Mouse (Mus musculus): ENCODE data around the gene Olfr691. TPM values are rescaled to one million over a fixed set of nuclear protein-coding genes. Genes with fewer than 3 reads are reported as not detected.
"Not testable (repeated sequence)": the region's sequence is repeated elsewhere in the genome, so short reads cannot be mapped to it uniquely, and the experiment has no call there.

Gene Olfr691
- total RNA-seq (2017), result not detected in 2 replicates

DNA sequence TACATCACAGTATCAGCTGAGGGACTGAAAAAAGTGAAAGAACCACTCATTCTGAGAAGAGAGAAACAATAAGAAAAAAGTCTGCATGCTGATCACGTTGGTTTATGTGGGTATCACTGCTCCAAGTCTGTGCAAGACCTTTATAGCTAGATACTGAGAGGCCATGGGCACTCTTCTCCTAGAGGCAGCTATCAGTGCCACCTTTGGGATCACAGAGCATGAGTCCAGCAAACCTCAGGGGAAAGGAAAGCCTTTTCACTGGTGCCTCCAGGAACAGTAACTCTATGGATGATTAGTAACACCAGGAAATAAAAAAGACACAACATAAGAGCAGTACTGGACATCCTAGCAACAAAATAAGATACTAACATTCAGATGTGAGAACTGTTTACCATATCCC lies at the start of gene Olfr691:
Gene Olfr691 (minus strand): TSS at position 101 of the 400 bp plus-strand sequence.
- ATAC-seq (replicated peaks; ENCODE audit: low read depth, poor library complexity, severe bottlenecking), result no peak

DNA sequence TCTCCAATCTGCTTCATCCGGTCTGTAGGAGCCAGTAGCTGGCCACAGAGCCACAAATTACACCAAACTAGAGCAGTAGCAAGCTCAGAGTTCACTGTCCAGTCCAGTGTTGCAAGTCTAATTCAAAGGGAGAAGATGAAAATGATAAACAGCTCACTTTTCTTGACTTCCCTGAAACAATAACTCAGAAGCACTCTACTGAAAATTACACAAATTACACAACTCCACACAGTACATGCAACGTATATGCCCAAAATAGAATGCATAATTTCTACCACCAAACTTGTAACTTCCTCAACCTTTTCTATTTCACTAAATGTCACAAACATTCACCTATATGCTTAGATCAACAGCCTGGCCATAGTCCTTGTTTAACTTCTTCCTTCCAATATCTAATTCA lies 48.2 kb upstream of the Olfr691 start:
- 0 out of 2 replicates have a peak, but pooled peaks have one; percentile 15 for ATAC-seq (replicated peaks; ENCODE audit: low read depth, poor library complexity, severe bottlenecking)

DNA sequence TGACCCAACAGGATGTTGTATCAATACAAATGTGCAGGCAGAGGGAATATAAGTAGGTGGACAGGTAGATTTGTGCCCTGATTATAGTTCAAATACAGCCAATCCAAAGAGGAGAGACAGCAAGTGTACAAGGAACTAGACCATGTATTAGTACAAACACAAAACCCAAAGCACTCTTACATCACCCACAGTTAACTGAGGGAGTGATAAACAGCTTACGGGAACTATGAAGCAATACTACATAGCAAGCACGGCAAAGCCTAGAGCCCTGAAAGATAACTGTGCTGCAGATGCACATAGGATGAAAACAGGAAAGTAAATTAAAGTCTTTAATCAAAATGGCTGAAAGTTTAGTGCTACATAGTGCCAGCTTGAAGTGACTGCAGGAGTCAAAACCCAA lies 45.6 kb upstream of the Olfr691 start:
- ATAC-seq (replicated peaks; ENCODE audit: low read depth, poor library complexity, severe bottlenecking), result peak; percentile 58; the same call in 1 of the 2 replicates

GRCm38 (mm10) chr7:105380329-105380728 lies 38.3 kb upstream of the Olfr691 start:
- no peak for ATAC-seq (replicated peaks; ENCODE audit: low read depth, poor library complexity, severe bottlenecking)

DNA sequence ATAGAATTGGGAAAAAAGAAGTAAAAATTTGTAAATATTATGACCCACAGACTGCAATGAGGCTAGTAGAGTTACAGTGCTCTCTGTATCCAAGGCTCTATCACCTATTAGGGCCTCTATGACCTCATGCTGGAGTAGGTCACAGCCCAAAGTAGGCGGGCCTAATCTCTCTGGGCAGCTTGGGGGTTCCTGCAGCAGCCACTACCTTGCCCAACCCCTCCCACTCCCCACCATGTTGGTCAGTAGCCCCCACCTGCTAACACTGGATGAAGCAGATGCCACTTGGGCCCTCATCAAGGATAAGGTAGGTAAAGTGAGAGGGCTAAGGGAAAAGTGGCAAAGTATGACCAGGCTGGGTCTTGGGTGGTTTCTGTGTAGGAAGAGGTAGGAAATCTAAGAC lies 32.8 kb upstream of the Olfr691 start, which contains the start of gene Gm5901:
Gene Gm5901 (plus strand): TSS at position 173 of the 400 bp plus-strand sequence.
- no peak for ATAC-seq (replicated peaks; ENCODE audit: low read depth, poor library complexity, severe bottlenecking)

GRCm38 (mm10) chr7:105373976-105374375 lies 31.9 kb upstream of the Olfr691 start:
- ATAC-seq (replicated peaks; ENCODE audit: low read depth, poor library complexity, severe bottlenecking), result no peak

DNA sequence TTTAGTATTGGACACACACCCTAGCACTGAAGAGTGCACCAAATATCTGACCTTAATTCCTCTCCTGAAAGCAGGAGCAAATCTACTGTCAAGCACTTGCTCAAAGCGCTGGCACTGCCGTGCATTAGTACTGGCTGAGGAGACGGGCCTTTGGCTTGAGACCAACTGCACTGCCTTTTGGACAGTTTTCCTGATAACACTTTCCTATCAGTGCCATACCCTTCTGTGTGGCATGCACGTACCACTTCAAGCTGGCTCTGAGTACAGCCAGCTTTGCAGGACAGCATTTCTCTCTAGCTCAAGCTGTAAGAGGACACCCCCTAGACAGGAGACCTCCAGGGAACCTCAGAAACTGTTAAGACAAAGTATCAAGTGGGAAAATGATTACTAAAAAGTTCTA lies 31.4 kb upstream of the Olfr691 start:
- ATAC-seq (replicated peaks; ENCODE audit: low read depth, poor library complexity, severe bottlenecking), result peak; percentile 60

DNA sequence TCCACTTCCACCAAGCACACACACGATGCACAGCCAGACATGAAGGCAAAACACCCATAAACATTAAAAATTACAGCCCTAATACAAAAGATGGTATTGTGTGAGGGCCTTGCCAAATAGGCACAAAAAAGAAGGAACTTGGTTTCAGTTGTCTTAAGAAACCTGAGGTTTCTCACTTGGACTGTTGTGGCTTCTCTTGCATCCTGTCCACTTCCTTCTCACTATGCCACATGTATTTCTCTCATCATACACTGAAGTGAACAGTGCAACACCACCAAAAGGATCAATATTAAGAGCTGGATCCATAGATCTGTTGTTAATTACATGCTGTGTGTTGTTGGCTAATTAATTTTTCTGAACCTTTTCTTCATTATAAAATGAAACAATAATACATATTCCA lies 30.8 kb upstream of the Olfr691 start:
- ATAC-seq (replicated peaks; ENCODE audit: low read depth, poor library complexity, severe bottlenecking), result peak; percentile 84

DNA sequence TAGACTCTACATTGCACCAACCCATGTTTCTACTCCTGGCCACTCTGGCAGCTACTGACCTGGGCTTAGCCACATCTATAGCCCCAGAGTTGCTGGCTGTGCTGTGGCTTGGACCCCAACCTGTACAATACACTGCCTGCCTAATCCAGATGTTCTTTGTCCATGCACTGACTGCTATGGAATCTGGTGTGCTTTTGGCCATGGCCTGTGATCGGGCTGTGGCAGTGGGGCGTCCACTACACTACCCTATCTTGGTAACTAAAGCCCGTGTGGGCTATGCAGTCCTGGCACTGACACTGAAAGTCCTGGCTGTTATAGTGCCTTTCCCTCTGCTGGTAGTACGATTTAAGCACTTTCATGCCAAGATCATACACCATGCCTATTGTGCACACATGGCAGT lies 26.5 kb upstream of the Olfr691 start:
- no peak for ATAC-seq (replicated peaks; ENCODE audit: low read depth, poor library complexity, severe bottlenecking)

- no peak for ATAC-seq (replicated peaks; ENCODE audit: low read depth, poor library complexity, severe bottlenecking)
These were observed 25.9 kb upstream of the Olfr691 start, which contains the start of gene Olfr692 for GRCm38 (mm10) chr7:105367930-105368329. Gene Olfr692 (plus strand): TSS chr7:105368230.

GRCm38 (mm10) chr7:105367268-105367667 lies 25.2 kb upstream of the Olfr691 start:
- 0 out of 2 replicates have a peak, but pooled peaks have one; percentile 22 for ATAC-seq (replicated peaks; ENCODE audit: low read depth, poor library complexity, severe bottlenecking)

DNA sequence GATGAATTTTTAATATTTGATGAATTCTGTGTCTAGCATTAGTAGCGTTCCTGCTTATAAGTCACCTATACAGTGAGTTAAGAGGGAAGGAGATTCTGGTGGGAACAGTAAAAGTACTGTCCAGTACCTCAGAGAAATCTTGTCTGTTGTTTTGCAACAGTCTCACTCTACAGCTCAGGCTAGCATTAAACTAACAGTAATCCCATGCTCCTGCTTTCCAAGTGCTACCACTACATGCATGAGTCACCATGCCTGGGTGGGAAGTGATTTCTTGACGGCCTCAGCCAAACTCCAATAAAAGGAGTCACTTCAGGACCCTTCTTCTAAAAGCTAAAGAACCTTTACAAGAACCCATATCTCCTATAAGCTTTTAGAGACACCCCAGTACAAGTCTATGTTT lies 19.6 kb upstream of the Olfr691 start:
- no peak for ATAC-seq (replicated peaks; ENCODE audit: low read depth, poor library complexity, severe bottlenecking)

GRCm38 (mm10) chr7:105356487-105356886 lies 14.4 kb upstream of the Olfr691 start:
- not testable (repeated sequence) for ATAC-seq (replicated peaks; ENCODE audit: low read depth, poor library complexity, severe bottlenecking)

- not testable (repeated sequence) for ATAC-seq (replicated peaks; ENCODE audit: low read depth, poor library complexity, severe bottlenecking)
These were observed 14.0 kb upstream of the Olfr691 start for GRCm38 (mm10) chr7:105356064-105356463.

DNA sequence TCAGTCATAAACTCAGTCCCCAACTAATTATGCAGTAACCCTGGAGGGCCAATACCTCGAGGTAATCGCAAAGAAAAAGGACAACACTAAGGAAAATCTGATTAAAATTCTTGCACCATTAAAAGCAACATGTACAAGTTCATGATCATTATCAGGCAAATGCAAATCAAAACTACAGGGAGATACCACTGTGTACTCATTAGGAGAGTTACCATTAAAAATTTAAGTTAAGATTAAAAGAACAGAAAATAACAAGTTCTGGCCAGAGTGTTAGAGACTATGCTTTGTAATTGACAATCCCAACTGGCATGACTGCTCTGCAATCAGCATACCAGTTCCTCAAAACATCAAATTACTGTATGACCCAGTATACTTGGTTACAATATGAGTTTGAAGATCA lies 682 bp upstream of the Olfr691 start:
- no peak for ATAC-seq (replicated peaks; ENCODE audit: low read depth, poor library complexity, severe bottlenecking)

DNA sequence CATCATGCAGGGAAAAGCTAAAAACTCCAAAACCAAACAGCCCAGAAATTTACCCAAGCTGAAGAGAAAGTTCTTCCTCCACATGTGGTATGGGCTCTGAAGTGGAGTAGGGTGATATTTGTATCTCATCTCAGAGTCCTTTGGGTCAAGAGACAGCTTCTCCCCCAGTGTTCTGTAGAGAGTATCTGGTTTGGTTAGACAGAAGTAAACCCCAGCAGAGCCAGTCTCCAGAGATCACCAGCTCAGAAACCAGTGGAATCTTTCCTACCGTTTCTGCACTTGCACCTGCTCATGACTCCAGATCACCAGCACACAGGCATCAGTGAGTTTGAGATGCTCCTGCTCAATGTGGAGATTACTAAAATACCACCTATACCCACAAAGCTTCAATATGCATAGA lies 8.1 kb downstream of the Olfr691 start, which contains the start of gene Olfr690:
Gene Olfr690 (minus strand): TSS at position 101 of the 400 bp plus-strand sequence.
- no peak for ATAC-seq (replicated peaks; ENCODE audit: low read depth, poor library complexity, severe bottlenecking)

GRCm38 (mm10) chr7:105325302-105325701 lies 16.8 kb downstream of the Olfr691 start:
- ATAC-seq (replicated peaks; ENCODE audit: low read depth, poor library complexity, severe bottlenecking), result no peak

DNA sequence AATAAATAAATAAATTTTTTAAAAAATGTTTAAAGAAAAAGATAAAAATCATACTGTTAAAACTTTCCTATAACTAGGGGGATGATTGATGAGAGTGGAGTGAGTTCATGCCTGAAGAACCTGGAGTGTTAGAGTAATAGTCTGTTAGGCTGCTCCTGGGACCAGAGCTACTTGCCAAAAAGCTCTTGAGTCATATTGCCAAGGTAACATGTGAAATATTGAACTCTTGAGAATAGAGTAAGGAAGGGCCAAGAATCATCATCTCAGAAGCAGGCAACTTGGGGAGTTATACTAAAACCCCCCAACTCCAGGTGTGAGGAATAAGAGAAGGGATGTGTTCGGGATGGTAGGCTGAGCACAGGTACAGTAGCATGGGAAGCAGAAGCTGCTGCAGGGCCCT lies 31.2 kb downstream of the Olfr691 start, which contains the start of gene Olfr689:
Gene Olfr689 (plus strand): TSS at position 301 of the 400 bp plus-strand sequence.
- ATAC-seq (replicated peaks; ENCODE audit: low read depth, poor library complexity, severe bottlenecking), result no peak

GRCm38 (mm10) chr7:105290051-105290450 lies 52.0 kb downstream of the Olfr691 start:
- ATAC-seq (replicated peaks; ENCODE audit: low read depth, poor library complexity, severe bottlenecking), result no peak

- no peak for ATAC-seq (replicated peaks; ENCODE audit: low read depth, poor library complexity, severe bottlenecking)
These were observed 54.3 kb downstream of the Olfr691 start, which contains the start of gene Olfr688 for GRCm38 (mm10) chr7:105287795-105288194. Gene Olfr688 (plus strand): TSS chr7:105288095.
